Mouse (Mus musculus) embryo, embryonic 10.5 days (tissue): ENCODE measurements at regions not wholly inside any gene's neighbourhood (a gene's known extent, or its start where the extent isn't known, plus 50 kb on each side); places are given as distances from the start of the nearest gene placed in this dataset.

Source experiments
- DNase-seq: peaks from one replicate; pipeline ENCODE4 v3.0.0-alpha.2; 2015; ENCODE audit warnings: low spot score

GRCm38 (mm10) chr3:9957870-9958269 lies 130.0 kb upstream of the Gm9833 start:
- DNase-seq: no peak

GRCm38 (mm10) chr3:9959716-9960661 lies 127.9 kb upstream of the Gm9833 start:
- no peak for DNase-seq

- peak; percentile 36 for DNase-seq
Observed at GRCm38 (mm10) chr3:9960696-9961095, 127.2 kb upstream of the Gm9833 start.
